Mouse (Mus musculus) spleen, embryonic (tissue): ENCODE measurements around the gene Tmem121.
"Not testable (repeated sequence)": the region's sequence is repeated elsewhere in the genome, so short reads cannot be mapped to it uniquely, and the experiment has no call there.

Experiments
- CTCF ChIA-PET: fragments of 350-600 bp; sonication (Branson Sonifier 250); formaldehyde crosslinking; loops from one replicate; lab custom pipeline; 2022; lab: Charles Lee

Tmem121 gene

DNA sequence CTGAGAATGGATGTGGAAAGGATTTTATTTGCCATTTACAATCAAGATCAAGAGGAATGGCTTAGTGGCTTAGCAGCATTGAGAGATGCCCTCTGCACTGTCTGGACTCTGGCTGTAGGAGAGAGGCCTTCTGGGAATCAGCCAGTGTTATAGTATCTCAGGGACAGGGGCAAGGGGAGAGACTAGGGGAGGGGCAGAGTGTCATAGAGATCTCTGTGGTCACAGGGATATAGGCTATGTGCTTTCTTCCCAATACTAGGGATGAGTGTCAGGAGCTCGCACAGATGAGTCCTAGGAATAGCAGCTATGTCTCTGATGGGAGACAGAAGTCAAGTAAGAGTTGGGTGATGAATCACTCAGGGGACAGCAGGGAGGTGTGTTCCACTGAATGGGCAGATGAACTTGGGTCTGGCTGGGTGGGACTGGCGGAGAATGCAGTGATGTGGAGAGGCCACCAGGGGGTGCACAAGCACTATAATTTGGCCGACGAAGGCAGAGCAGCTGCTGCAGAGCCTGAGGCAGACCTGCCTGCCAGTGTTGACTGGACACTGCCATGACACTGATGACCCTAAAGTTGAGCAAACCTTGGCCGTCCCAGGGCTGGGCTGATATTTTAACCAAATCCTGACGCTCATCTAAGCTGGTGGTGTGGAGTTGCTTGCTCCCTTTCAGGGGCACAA is 30.1 kb downstream of the Tmem121 start:
- CTCF ChIA-PET: interaction anchor here (0.6 kb wide), 2 partner anchors 269 to 382 kb away, joined by 3 to 7 read pairs; no protein-coding TSS in a partner anchor

DNA sequence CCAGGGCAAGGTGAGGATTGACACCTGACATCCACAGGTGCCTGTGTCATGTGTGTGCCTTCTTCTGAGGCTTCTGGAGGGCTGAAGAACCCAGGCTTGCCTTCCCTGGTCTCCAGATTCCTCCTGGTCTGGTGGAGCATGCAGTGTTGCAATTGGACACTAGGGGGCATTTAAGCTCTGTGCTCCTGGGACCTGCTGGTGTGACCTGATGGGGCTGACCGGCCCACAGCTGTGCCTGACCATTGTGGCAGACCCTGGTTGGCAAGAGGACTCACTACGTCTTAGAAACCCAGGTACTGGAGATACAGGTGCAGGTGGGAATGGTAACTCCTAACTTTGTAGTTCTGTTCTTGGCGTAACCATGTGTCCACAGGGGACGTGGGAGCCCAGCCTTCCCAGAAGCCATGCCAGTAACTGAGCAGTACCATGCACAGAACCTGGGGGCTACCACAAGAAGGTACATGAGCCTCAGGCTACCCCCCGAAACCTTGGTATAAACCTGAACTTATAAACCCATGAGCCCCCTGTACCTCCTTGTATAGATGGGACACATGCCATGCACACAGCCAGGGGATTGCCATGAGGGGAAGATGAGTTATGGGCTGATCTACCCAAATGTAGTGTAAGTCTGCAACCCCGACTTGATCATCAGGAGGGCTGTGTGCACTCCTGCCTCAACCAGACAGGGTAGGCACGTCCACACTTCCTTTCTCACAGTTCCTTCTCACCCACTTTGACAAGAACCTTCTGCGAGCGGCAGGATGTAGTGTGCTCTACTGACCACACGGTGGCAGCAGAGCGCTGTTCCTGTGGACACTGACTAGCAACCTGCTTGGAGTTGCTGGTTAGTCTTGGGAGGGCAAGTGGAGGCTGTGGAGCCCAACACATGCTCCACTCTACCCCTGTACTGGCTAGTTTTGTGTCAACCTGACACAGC is 31.8 kb downstream of the Tmem121 start:
- CTCF ChIA-PET: no interaction called here

DNA sequence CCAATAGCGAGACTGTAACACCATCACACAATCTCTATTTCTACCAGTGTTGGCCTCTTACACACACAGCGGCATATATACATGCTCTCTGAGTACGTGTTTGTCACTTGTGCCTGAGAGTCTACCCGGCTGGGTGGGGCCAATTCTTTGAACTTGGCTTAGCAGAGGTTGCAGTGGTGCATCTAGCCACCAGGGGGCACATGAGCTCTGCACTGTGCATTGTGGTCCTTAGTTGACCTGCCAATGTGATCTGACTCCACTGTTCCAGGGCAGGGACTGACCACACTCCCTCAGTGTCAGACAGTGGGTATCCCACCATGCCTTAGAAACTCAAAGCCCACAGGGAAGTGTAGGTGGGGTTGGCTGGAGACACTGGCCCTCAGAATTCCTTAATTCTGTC is 34.1 kb downstream of the Tmem121 start:
- CTCF ChIA-PET: no interaction called here

DNA sequence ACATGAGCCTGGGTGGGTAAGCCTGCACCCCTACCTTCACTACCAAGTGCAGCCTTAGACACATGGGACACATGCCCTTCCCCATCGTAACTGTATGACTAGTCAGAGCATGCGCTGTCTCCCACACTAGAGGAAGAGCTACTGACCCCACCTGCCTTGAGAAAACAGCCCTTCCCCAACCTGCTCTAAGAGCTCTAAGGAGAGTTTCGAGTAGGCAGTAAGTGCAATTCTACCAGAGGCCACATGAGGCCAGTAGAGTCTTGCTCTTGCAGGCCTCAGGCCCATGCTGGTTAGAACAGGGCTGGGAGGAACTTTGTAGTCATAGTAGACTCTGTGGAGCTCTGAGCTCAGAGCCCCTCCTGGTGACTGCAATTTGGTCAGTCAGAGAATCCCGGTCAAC is 34.7 kb downstream of the Tmem121 start:
- CTCF ChIA-PET: interaction anchor here (0.8 to 1.4 kb wide), 2 partner anchors 43 to 929 kb away, joined by 3 to 5 read pairs; no protein-coding TSS in a partner anchor

DNA sequence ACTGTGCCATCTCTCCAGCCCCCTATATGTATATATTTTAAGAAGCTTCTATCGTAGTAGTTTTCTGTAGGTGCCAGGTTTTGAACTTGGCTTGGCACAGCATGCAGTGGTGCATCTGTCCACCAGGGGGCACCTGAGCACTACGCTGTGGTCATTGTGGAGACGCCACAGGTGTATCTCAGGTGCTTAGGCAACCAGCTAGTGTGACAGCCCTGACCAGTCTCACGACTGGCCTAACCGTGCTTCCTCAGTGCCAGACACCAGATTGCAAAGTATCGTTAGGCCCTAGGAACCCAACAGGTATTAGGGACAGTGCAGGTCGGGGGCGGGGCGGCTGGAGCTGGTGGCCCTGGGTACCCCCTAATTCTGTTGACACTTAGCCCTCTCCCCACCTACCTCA is 35.6 kb downstream of the Tmem121 start:
- CTCF ChIA-PET: interaction anchor here (0.6 to 1.4 kb wide), 2 partner anchors 42 to 1717 kb away, joined by 3 read pairs; no protein-coding TSS in a partner anchor

DNA sequence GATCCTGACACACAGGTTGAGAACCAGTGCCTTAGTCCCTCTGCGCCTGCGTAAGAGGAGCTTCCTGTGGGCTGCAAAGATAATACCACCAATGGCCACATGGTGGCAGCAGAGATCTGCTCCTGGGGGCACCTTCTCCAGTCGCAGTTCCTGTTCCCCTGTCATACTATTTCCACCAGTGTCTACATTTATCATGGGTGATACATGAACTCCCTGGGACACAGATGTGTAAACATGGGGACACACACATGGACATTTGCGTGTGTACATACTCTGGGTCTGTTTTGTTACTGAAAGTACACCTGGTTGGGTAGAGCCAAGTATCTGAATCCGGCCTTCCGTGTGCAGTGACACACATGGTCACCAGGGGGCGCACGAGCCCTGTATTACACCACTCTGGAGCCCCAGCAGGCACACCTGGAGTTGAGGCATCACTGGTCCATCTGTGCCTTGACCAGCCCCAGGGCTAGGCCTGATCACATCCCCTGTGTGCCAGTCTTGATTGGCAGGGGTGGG is 36.4 kb downstream of the Tmem121 start:
- CTCF ChIA-PET: interaction anchor here (0.7 to 2.3 kb wide), 4 partner anchors 30 to 201 kb away, joined by 3 to 10 read pairs (median 3); no protein-coding TSS in a partner anchor

DNA sequence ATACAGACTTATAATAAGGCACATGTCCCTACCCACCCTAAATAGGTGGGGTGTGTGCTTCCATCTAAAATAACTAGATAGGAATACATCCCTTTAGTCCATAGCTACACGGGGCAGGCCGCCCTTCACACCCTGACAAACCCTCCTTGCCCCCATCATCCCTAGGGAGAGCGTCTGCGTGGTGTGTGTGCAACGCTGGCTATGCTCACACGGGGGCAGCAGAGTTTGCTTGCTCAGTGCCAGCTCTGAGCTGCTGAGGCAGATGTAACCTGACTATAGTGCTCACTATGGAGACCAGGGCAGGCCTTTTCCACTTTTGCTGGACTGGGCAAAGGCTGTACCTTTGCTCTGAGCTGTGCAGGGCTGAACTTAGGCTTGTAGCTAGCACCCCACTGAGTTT is 37.0 kb downstream of the Tmem121 start:
- CTCF ChIA-PET: interaction anchor here (0.8 to 2.3 kb wide), 4 partner anchors 30 to 200 kb away, joined by 3 to 10 read pairs (median 3); no protein-coding TSS in a partner anchor

DNA sequence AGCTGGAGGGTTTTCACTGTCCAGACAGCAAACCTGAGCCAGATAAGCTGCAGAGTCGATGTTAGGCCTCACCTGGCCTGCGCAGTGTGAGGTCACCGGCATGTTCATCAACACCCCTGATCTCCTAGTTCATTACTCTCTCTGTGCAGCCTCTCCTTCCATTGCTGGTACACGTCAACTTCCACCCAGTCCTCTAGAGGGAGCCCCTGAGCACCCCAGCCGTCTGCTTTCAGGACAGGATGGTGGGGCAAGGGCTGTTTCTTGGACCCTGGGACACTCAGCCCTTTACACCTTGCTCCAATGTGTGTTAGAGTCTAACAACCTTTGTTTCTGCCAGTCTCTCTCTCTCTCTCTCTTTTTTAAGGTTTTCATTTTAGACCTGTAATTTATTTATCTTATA is 38.5 kb downstream of the Tmem121 start:
- CTCF ChIA-PET: interaction anchor here (0.6 to 2.3 kb wide), 4 partner anchors 17 to 199 kb away, joined by 3 to 10 read pairs (median 4); no protein-coding TSS in a partner anchor

DNA sequence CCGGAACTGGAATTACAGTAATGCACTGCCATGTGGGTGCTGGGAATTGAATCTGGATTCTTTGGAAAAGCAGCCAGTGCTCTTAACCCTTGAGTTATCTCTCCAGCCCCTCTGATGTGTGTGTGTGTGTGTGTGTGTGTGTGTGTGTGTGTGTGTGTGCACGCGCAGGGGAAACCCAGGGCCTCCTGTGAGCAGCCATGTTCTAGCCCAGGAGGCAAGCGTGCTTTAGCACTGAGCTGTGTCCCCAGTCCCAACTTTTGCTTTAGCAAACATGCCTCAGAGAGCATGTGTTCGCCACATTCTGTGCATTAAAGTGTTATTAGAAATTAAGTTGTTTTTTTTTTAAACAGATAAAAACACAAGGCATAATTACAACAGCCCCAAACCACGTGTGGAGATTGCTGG is 39.0 kb downstream of the Tmem121 start:
- CTCF ChIA-PET: interaction anchor here (0.6 to 1.5 kb wide), 2 partner anchors 181 to 199 kb away, joined by 3 read pairs; no protein-coding TSS in a partner anchor

DNA sequence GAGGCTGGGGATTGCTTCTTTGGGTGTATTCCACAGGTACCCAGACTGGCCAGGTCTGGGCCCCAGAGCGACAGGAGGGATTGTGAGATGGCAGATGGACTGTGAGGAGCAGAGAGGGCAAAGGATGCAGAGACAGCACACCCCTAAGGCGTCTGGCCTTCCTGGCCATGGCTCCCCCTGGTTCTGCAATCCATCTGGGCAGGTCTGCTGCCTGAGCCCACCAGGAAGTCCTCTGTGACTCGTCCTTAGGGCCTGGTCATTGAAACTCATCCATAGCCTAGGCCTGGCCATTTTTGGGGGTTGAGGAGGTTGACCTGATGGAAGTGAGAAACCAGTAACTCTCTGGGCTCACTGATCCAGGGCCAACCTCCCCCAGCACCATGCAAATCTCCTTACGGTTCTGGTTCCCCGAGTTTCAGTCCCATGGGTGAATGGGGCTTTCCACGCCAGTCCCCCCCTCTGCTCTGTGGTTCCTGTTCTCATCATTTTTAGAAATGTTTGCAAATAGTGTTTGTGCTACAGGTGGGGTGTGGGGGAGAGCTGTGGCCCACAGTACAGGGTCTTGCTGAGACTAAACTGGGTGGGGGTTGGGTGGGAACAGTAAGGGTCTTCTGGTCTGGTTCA is 42.4 kb downstream of the Tmem121 start:
- CTCF ChIA-PET: interaction anchor here (0.8 kb wide), 1 partner anchor 73 kb away, joined by 6 read pairs; no protein-coding TSS in a partner anchor

DNA sequence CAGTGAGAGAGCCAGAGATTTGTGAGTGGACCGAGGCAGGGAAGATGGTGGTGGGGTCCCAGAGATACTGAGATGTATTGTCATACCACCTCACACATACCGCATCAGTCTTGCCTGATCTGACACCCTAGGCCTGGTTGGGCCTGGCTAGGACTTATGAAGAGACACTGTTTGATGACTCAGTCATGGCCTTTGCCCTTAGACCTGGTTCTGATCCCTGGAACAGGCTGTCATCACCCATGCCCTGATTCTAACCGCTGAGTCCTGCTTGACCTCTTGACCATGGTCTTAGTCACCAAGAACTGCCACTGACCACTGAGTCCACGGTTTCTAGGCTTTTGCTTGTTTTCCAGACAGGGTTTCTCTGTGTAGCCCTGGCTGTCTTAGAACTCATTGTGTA is 45.0 kb downstream of the Tmem121 start:
- CTCF ChIA-PET: interaction anchor here (0.5 to 0.6 kb wide), 2 partner anchors 13 to 26 kb away, joined by 3 to 13 read pairs; no protein-coding TSS in a partner anchor

DNA sequence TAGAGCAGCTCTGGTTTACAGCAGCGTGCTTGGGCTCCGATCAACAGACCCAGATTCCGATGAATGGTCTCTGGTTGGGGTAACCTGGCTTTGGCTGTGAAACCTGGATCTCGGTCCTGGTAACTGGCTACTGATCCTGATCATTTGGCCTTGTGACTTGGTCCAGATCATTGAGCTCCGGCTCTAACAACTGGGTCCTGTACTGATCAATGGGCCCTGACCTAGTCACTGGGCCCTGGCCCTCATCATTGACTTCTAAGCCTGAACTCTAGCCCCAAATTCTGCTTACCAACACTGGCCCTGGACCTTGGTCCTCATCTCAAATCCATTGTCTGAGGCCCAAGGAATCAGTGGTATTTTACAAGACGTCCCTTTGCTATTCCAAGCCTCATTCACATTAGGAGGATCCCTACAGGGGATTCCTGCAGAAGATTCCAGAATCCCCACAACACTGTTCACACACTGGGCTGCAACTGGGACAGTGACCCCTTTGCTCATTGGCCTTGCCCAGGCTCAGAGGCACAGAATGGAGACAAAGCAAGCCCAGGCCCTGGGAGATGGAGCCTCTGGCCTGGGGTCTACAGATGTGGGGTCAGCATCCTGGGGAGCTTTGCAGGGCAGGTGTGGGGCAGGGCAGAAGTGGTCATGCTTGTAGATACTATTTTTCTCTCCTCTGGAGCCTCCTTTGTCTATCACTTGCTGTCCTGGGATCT is 46.0 kb downstream of the Tmem121 start:
- CTCF ChIA-PET: interaction anchor here (0.6 kb wide), 1 partner anchor 25 kb away, joined by 13 read pairs; no protein-coding TSS in a partner anchor

DNA sequence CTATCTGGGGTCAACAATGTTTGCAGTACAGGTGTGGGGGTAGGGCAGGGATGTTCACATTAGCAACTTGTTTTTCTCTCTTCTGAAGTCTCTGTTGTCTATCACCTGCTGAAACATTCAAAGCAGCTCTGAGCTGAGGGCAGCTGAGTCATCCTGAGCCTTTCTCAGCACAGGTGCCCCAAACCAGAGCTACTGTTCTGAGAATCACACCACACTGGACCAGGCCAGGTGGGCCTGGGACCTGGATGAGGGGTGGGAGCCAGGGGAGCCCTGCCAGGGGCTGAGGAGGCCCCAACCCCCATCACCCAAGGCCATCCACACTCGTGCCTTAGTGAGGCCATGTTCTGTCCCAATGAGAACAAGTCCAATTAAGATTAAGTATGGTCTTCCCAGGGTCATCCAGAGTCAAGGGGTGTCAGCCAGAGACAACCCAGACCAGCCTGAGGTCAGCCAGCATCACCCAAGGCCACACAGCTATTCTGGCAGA is 46.6 kb downstream of the Tmem121 start:
- CTCF ChIA-PET: not testable (repeated sequence)
